Mouse (Mus musculus) liver, embryonic 14.5 days (tissue): ENCODE measurements around the gene Hk1.

Source experiments
- CTCF ChIP-seq: IDR thresholded peaks from 2 replicates; pipeline ENCODE4 v1.5.1; 2016; ENCODE audit warnings: antibody characterized with exemption, low read depth, control low read depth
- EP300 ChIP-seq: IDR thresholded peaks from 2 replicates; pipeline ENCODE4 v1.6.1; 2016; ENCODE audit warnings: antibody characterized with exemption, low read depth

- TF ChIP-seq CTCF (peak; percentile 76), EP300 (no peak)
Observed at GRCm38 (mm10) chr10:62358827-62359226, 20.9 kb downstream of the Hk1 start.
